Mouse (Mus musculus) splenic B cell, adult 2 months (primary cell): ENCODE measurements around the gene Btbd18.
A peak's percentile ranks its signal among the peaks of the same experiment; 100 is the strongest.
"Not testable (repeated sequence)": the region's sequence is repeated elsewhere in the genome, so short reads cannot be mapped to it uniquely, and the experiment has no call there.

Experiments
- DNase-seq: peaks from one replicate; pipeline ENCODE4 v3.0.0-alpha.2; 2011; ENCODE audit warnings: low read depth, low spot score
- H3K27me3 ChIP-seq: 2 replicates; pipeline ENCODE4 v1.6.1; 2012; ENCODE audit warnings: mild to moderate bottlenecking, low read length, moderate library complexity, mixed read lengths; ENCODE audit not compliant: control insufficient read depth, poor library complexity, insufficient read depth, severe bottlenecking
- H3K36me3 ChIP-seq: 2 replicates; pipeline ENCODE4 v1.6.1; 2012; ENCODE audit warnings: mild to moderate bottlenecking, low read length, moderate library complexity, mixed read lengths; ENCODE audit not compliant: control insufficient read depth, poor library complexity, insufficient read depth, severe bottlenecking

The Btbd18 gene

DNA sequence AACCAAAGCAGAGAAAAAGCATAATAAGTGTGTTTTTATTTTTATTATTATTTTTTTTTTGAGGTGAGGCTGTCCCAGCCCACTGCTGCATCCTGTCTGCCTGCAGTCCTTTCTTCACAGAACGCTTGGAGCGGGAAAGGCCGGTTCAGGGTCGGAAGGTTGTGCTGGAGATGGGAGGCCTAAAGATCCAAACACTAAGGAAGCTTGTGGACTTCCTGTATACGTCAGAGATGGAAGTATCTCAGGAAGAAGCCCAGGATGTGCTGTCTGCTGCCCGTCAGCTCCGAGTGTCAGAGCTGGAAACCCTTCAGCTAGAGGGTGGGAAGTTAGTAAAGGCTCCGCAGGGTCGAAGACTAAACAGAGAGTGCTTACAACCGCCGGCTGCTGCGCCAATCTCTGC is 7.2 kb downstream of the Btbd18 start:
- H3K36me3 ChIP-seq = no peaks in the 10 kb centered on the region
- DNase-seq = no peak
- H3K27me3 ChIP-seq = peaks cover 2% of the 10 kb centered on the region; the same call in 1 of the 2 replicates

DNA sequence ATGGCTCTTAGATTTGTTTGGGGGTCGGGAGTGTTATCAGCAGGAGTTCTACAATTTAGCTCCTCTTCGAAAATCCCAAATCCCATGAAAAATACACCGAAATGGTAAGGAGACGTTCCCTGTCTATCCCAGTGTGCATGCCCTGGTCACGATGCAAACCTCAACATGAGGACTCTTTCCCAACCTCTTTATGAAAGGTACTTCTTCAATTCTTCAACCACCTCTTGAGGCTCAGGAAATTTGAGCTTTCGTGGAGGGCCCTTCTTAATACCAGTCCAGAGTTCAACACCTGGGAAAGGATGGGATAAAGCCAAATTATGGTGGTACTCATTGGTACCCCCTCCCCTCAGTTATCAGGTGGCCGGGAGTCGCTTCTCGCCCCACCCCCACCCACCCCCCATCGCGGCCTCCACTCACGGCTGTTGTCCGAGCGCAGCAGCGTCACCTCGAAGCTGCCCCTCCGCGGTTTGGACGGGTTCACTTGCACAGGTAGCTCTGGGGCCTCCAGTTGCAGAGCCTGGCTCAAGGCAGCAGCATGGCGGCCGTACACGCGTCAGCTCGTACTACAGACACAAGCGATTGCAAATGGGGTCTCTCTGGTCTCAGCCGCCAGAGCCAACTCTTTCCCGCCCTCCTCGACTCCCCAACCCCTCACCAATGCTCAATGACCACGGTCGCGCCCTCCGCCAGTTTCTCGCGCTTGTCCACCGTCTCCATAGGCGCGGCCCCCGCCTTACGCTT is 11.1 kb downstream of the Btbd18 start:
- Histone ChIP-seq H3K36me3 (peaks cover 8% of the 10 kb centered on the region), H3K27me3 (no peaks in the 10 kb centered on the region; the same call in 1 of the 2 replicates)
- DNase-seq = peak; percentile 31

DNA sequence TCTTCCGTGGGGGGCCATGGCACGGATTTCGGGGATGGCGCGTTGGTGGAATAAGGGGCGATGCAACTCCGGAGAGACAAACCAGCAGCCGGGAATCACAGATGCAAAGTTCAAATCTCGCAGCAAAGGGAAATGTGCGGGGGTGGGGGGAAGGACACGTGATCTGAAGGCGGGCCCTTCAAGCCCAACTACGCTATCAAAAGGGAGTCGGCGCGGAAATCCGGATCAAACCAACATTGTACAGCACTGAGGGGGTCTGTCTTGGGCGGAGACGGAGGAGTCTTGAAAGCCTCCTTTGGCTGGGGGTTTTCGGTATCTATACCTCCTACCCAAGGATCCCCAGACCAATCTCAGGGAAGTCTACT is 11.7 kb downstream of the Btbd18 start, which contains the start of gene Selenoh:
Gene Selenoh, minus strand, starts transcription at position 202 of the 365 bp plus-strand sequence.
- Histone ChIP-seq H3K27me3 (no peaks in the 10 kb centered on the region; the same call in 1 of the 2 replicates), H3K36me3 (peaks cover 8% of the 10 kb centered on the region)
- peak; percentile 92 for DNase-seq

DNA sequence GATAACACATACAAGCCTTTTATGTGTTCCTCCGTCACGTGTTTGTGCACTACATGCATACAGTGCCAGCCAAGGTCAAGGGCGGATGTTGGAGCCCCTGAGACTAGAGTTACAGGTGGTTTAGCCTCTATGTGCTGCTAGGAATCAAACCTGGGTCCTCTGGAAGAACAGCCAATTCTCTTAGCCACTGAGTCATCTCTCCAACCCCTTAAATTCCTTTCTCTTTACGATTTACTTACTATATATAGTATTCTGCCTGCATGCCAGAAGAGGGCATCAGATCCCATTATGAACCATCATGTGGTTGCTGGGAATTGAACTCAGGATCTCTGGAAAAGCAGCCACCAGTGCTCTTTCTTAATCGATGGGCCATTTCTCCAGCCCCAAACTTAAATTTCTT is 12.7 kb downstream of the Btbd18 start:
- not testable (repeated sequence) for H3K27me3 ChIP-seq, H3K36me3 ChIP-seq, DNase-seq

DNA sequence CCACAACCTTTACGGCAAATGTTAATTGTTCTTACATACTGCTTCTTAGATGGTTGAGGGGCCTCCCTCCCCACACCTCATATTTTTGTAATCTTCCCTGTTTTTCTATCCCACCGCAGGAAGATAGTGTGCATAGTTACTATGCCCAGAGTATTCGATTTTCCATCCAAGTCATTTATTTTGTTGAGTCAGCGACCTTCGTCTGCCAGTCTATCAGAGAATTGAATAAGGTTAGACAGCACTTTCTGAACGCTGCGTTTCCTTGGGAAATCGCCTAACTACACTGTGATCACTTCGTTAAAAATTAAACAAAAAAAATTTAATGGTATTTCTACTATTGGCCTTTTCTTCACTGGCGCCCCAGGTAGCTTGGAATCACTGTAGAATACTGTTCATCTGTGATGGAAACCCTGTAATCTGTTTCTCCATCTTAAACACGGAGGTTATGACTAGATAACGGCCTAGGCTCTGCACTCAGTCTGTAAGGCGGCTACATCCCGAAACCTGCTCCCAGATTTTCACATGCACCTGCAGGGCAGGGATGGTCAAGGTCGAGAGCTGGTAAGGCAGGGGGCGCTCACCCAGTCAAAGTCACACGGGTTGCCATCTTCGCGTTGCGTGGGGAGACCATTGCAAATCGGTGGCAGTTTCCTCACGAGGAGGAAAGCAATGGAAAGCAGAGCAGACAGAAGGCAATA is 18.5 kb downstream of the Btbd18 start:
- Histone ChIP-seq H3K36me3 (peaks cover 9% of the 10 kb centered on the region), H3K27me3 (no peaks in the 10 kb centered on the region)
- no peak for DNase-seq

DNA sequence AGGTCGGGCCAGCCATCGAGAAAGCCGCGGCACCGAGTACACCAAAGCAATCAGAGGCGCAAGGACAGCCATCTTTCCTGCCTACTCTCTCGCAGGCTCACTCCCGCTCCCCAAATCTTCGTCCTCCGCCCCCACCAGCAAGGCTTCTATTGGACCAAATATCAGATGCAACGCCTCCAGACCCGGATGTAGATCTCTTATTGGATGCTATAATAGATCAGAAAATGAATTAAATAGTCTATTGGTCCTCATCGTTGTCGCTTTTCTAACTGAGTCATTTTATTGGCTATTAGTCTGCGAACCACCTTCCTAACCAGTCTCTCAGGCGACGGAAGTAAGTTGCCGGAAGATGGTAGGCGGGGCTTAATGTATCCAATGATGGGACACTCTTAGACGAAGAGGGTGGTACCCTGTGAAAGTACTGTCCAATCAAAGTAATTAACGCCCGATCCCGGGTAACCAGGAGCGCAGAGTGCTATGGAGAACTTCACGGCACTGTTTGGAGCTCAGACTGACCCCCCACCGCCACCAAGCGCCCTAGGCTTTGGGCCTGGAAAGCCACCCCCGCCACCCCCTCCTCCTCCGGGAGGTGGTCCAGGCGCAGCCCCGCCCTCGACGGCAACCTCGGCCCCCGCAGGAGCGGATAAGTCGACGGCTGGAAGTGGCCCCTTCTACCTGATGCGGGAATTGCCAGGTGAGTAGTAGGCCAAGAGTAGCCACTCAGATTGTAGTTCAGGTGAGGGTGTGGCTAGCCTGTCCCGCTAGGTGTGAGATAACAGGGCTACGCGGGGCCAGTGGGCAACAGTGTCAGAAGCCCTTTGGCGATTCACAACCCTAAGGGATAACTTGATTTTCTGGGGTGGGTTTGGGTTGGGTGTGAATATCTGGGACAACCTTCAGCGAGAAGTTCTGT is 19.3 kb downstream of the Btbd18 start, which contains the start of the genes Gm28635 and Med19:
Gene Gm28635, minus strand, starts transcription at position 74 of the 913 bp plus-strand sequence.
Gene Med19, plus strand, starts transcription at position 435 of the 913 bp plus-strand sequence.
- DNase-seq = peak; percentile 98
- Histone ChIP-seq H3K36me3 (peaks cover 4% of the 10 kb centered on the region; the same call in 1 of the 2 replicates), H3K27me3 (no peaks in the 10 kb centered on the region)

DNA sequence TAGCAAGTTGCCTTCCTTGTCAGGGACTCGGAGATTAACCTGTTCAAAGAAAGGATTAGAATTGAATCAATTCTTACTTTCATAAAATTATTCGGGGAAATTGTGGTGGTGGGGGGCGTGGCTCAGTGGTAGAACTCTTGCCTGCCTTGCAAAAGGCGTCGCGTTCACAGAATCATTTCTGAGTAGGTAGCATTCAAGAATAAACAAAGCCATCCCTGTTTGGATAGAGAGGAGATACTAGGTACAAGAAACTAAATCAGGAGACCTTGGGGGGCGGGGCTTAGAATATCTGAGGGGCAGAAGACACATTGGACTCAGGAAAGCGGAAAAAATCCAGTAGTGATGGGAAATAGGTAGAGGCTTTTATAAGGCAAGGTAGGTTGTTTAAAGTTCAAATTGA is 20.1 kb downstream of the Btbd18 start, which contains the start of gene Tmx2:
Gene Tmx2, minus strand, starts transcription at position 125 of the 400 bp plus-strand sequence.
- no peak for DNase-seq
- H3K36me3 ChIP-seq = 0 out of 2 replicates have a peak, but pooled peaks cover 3% of the 10 kb centered on the region
- H3K27me3 ChIP-seq = no peaks in the 10 kb centered on the region

DNA sequence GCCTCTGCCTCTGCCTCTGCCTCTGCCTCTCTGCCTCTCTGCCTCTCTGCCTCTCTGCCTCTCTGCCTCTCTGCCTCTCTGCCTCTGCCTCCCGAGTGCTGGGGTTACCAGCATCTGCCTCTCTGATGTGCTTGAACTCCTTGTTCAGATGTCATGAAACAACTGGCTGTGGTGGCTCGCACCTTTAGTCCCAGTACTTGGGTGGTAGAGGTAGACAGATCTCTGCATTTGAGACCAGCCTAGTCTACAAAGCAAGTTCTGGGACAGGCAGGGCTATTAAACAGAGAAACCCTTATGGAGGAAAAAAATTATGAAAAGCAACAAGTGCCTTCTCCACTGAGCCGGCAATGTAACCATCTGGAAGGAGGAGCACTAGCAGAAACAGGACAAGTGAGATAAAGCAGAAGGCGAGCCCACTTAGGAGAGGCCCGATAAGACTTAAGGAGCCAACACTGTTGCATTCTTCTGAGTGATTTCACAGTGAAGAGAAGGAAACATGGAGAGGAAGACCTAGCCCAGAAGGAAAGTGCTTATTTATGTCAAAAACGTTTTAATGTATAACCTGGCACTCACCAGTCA is 23.8 kb downstream of the Btbd18 start:
- no peaks in the 10 kb centered on the region for H3K27me3 ChIP-seq
- H3K36me3 ChIP-seq = peaks cover 6% of the 10 kb centered on the region
- no peak for DNase-seq

DNA sequence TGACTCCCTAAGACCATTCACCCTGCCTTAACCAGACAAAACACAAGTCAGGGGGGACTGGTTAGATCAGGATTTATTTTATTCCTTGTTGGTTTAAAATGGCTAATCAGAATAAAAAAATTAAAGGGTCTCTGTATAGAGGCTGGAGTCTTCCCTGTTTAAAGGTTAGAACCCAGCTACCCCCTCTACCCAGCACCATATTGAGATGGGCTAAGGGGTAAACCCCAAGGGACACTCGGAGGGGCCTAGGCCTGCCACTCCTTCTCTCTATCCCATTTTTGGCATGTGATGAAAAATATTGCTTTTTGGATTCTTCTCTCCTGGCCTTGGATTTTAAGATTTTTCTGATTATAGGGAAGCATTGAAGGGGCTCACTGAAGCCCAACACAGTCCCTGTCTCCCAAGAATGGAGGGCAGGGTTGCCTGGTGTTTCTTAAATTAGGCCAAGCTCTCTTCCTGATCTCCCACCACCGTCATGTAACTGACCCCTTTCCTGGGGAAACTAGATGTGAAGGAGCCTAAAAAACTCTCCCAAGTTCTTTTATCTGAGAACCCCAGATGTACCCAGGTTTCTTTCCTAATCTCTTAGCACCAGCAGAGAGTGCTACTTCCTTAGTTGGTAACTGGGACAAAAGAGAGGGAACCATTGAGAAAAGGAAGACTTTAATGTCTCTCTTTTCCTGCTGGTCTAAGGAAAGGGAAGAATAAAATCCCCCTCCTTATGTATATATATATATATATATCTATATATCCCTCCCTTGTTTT is 29.4 kb downstream of the Btbd18 start:
- Histone ChIP-seq H3K36me3 (peaks cover 21% of the 10 kb centered on the region), H3K27me3 (no peaks in the 10 kb centered on the region)
- DNase-seq = no peak

DNA sequence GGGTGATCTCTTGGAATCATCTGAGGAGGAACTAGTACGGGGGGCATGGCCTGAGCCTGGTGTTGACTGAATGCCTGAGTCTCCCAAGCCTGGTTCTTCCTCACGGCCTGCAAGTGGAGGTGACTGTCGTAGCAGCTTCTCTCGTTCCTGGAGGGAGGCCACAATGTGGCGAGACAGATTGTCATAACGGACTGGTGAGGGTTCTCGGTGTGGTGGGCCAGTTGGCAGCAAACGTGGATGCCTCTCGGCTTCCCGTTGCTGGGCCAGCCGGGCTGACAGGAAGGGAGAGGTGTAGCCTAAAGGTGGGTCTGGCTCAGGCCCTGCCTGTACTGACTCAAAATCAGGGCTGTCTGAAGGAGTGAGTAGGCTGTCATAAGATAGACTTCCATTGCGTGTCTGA is 31.2 kb downstream of the Btbd18 start:
- no peak for DNase-seq
- Histone ChIP-seq H3K27me3 (no peaks in the 10 kb centered on the region), H3K36me3 (peaks cover 21% of the 10 kb centered on the region)

DNA sequence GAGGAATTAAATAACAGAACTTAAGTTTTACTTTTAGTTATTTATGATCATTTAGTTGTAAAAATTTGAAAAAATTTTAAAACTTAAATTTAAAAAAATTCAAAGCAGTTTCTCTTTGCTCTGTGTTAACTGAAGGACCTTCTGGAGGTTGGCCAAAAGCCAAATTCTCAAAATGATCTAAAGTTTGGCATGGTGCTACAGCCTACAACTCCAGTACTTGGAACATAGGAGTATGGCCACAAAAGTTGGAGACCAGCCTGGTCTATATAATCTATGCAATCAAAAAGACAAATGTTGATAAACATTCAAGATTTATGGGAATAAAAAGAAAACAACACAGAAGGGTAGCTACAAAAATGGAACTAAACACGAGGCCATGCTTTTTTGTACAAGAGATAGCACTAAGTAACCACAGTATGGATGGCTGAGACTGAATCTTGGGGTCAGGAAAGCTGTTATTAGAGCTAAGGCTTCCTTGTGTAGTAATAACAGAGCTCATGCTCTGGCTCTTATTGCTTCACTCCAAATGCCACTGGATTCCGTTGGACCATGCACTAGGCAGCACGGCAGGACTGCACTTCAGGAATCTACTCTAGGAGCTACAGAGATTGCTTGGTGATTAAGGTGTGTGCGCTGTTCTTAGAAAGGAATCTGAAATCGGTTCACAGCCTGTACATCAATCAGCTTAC is 36.3 kb downstream of the Btbd18 start:
- Histone ChIP-seq H3K36me3 (peaks cover 12% of the 10 kb centered on the region), H3K27me3 (no peaks in the 10 kb centered on the region)
- DNase-seq = no peak

DNA sequence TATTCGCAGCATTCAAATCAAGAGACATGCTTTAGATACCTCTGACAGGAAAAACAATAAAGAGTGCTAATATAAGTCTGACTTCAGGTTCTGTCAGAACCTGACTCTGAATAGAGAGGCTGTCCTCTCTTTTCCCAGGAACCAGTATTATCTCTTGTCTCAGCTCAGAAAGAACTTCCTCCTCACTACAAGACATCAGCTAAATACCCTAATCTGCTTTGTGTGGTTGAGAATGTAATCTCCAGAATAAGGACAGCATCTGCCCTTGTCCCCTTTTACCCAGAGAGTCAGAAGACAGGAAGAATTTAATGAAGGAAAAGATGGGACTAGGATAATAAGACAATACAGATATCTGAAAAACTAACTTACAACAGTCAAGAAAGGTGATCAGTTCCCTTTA is 44.6 kb downstream of the Btbd18 start:
- Histone ChIP-seq H3K36me3 (peaks cover 11% of the 10 kb centered on the region; the same call in 1 of the 2 replicates), H3K27me3 (no peaks in the 10 kb centered on the region)
- no peak for DNase-seq

DNA sequence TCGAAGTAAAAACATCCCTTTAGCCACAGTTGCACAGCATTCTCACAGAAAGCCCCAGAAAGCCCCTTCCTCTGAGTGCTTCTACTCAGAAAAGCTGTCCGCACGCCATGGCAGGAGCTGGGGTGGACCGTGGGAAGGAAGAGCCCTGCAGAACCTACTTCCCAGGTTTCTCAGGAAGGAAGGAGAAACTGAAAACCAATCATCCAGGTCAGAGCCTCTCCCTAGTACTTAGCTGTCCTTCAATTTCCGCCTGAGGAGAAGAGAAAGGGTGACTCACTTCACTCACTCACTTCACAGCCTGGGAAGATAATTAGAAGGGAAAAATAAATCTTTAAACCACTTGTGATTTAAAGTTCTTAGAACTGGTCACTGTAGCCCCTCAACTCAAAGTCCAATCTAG is 45.5 kb downstream of the Btbd18 start:
- Histone ChIP-seq H3K27me3 (no peaks in the 10 kb centered on the region), H3K36me3 (peaks cover 10% of the 10 kb centered on the region; the same call in 1 of the 2 replicates)
- DNase-seq = no peak
